Mouse (Mus musculus) CH12.LX (cell line): ENCODE measurements around the gene Cd38.

Source experiments
- CHD2 ChIP-seq: IDR thresholded peaks from 2 replicates; pipeline ENCODE4 v1.6.1; 2011; ENCODE audit warnings: low read length, improper control_type of control experiment
- EP300 ChIP-seq: IDR thresholded peaks from 2 replicates; pipeline ENCODE4 v1.6.1; 2011; ENCODE audit warnings: low read length, improper control_type of control experiment
- KAT2A ChIP-seq: IDR thresholded peaks from 2 replicates; pipeline ENCODE4 v1.6.1; 2012; ENCODE audit warnings: low read length, improper control_type of control experiment, inconsistent platforms; ENCODE audit not compliant: insufficient replicate concordance
- MXI1 ChIP-seq: IDR thresholded peaks from 2 replicates; pipeline ENCODE4 v1.6.1; 2011; ENCODE audit warnings: mild to moderate bottlenecking, low read depth, low read length, improper control_type of control experiment
- SMC3 ChIP-seq: IDR thresholded peaks from 2 replicates; pipeline ENCODE4 v1.6.1; 2011; ENCODE audit warnings: low read depth, low read length, improper control_type of control experiment
- USF1 ChIP-seq: IDR thresholded peaks from 2 replicates; pipeline ENCODE4 v1.6.1; 2014; ENCODE audit warnings: low read depth, mild to moderate bottlenecking, inconsistent platforms, low read length, improper control_type of control experiment

DNA sequence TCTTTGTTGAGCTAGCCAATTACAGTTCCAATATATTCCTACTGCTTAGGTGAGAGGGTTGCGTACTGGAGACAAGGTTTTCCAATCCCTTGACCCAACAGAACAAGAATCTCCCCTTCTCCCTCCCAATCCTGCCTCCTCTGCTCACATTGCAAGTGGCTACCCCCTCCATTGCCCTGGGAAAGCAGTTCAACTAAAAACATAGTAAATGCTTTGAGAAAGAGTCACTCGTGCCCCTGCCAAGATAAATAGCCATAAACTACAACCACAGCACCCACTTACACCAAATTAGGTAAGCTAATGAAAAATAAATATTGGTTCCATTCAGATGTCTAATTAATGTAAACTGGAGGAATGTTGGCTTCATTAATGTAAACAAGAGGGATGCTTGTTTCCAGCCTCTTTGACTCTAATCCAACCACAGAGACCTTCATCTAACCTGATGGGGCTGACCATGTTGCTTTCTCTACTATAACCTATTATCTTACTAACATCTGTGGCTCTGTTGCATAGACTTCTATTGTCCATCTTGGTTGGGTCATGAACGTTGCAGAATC, 91.6 kb downstream of the Cd38 start:
- TF ChIP-seq EP300 = no peak
- TF ChIP-seq SMC3 = no peak
- TF ChIP-seq CHD2 = no peak
- TF ChIP-seq KAT2A = no peak
- no peak for TF ChIP-seq MXI1
- TF ChIP-seq USF1 = no peak
